Mouse (Mus musculus) midbrain, embryonic 14.5 days (tissue): ENCODE results near the gene Gm28230. TPM values are rescaled to one million over a fixed set of nuclear protein-coding genes. Genes with fewer than 3 reads are reported as not detected.
A peak's percentile ranks its signal among the peaks of the same experiment; 100 is the strongest.

Experiments used
- ATAC-seq: fragments of 200-750 bp; cut with Nextera tagmentation; 2 replicates; pipeline ENCODE4 v1.8.0; 2017; ENCODE audit warnings: moderate number of reproducible peaks, moderate library complexity; ENCODE audit not compliant: low FRiP score, low TSS enrichment
- DNase-seq: peaks from one replicate; pipeline ENCODE4 v3.0.0-alpha.2; 2015
- H3K27ac ChIP-seq: fragments of 300-500 bp; sonication (generic); replicated peaks from 2 replicates; pipeline ENCODE4 v1.5.1; 2014; ENCODE audit warnings: mild to moderate bottlenecking, low read depth, low read length, moderate library complexity
- H3K27me3 ChIP-seq: fragments of 300-500 bp; sonication (generic); 2 replicates; pipeline ENCODE4 v1.6.1; 2014; ENCODE audit warnings: low read length, control low read depth, mixed read lengths; ENCODE audit not compliant: control insufficient read depth, insufficient read depth
- H3K36me3 ChIP-seq: fragments of 300-500 bp; sonication (generic); 2 replicates; pipeline ENCODE4 v1.6.1; 2014; ENCODE audit warnings: low read length, control low read depth; ENCODE audit not compliant: control insufficient read depth, insufficient read depth
- H3K4me1 ChIP-seq: fragments of 300-500 bp; sonication (generic); 2 replicates; pipeline ENCODE4 v1.6.1; 2014; ENCODE audit warnings: mild to moderate bottlenecking, antibody characterized with exemption, low read length, control low read depth; ENCODE audit not compliant: control insufficient read depth, insufficient read depth
- H3K4me2 ChIP-seq: fragments of 300-500 bp; sonication (generic); 2 replicates; pipeline ENCODE4 v1.6.1; 2014; ENCODE audit warnings: mild to moderate bottlenecking, low read length, moderate library complexity
- H3K4me3 ChIP-seq: fragments of 300-500 bp; sonication (generic); replicated peaks from 2 replicates; pipeline ENCODE4 v1.5.1; 2014; ENCODE audit warnings: low read depth, low read length
- H3K9ac ChIP-seq: fragments of 300-500 bp; sonication (generic); replicated peaks from 2 replicates; pipeline ENCODE4 v1.6.1; 2014; ENCODE audit warnings: mild to moderate bottlenecking, low read length, moderate library complexity
- H3K9me3 ChIP-seq: fragments of 300-500 bp; sonication (generic); 2 replicates; pipeline ENCODE4 v1.6.1; 2016; ENCODE audit warnings: low read length, control low read depth, mixed read lengths; ENCODE audit not compliant: control insufficient read depth
- WGBS: fragments of 180-500 bp; shearing (Covaris S2); extraction: QIAGEN DNeasy Blood & Tissue Kit; methylation state at CpG from one replicate; pipeline ENCODE4 v1.1.7; 2014; 5-methylcytosine and 5-hydroxymethylcytosine counted together
- polyA plus RNA-seq: library from polyadenylated mRNA; unstranded; fragments of >200 nt; fragmentation: Nextera tagmentation; extraction: Ambion mirVana; gene quantifications from 2 replicates; pipeline ENCODE4 v1.2.1, GENCODE M21; 2014

Gm28230 gene
- polyA plus RNA-seq, 1 experiment from 2014 or later, result not detected

GRCm38 (mm10) chr2:74760146-74760545, 33.6 kb downstream of the Gm28230 start:
- peaks cover 87% of the 10 kb centered on the region for H3K27me3 ChIP-seq
- H3K9ac ChIP-seq, result no peak overlapping the region
- 0 out of 2 replicates have a peak, but pooled peaks cover 3% of the 10 kb centered on the region for H3K9me3 ChIP-seq
- H3K36me3 ChIP-seq, result no peaks in the 10 kb centered on the region
- WGBS, result 0% methylated on average over 1 of the region's 1 CpGs
- ATAC-seq (no peak), DNase-seq (no peak)
- no peak overlapping the region for H3K4me3 ChIP-seq
- H3K4me2 ChIP-seq, result no peak overlapping the region
- H3K4me1 ChIP-seq, result peaks cover 10% of the 10 kb centered on the region
- no peak overlapping the region for H3K27ac ChIP-seq

GRCm38 (mm10) chr2:74761941-74762340, 35.4 kb downstream of the Gm28230 start:
- Histone ChIP-seq H3K36me3 (no peaks in the 10 kb centered on the region), H3K9ac (no peak overlapping the region), H3K27ac (no peak overlapping the region), H3K9me3 (no peaks in the 10 kb centered on the region), H3K4me1 (peaks cover 10% of the 10 kb centered on the region), H3K4me3 (no peak overlapping the region), H3K4me2 (no peak overlapping the region), H3K27me3 (peaks cover 91% of the 10 kb centered on the region)
- WGBS, result 8% methylated on average over 13 of the region's 13 CpGs
- ATAC-seq (no peak), DNase-seq (no peak)

GRCm38 (mm10) chr2:74762522-74763244, 36.2 kb downstream of the Gm28230 start, which contains the start of gene Hoxd1:
TSS of gene Hoxd1 (plus strand) at chr2:74762980.
- Histone ChIP-seq H3K4me1 (peaks cover 10% of the 10 kb centered on the region), H3K27me3 (peaks cover 87% of the 10 kb centered on the region), H3K27ac (no peak within 1 kb of the TSS), H3K4me2 (peak within 1 kb of the TSS; percentile 86), H3K36me3 (no peaks in the 10 kb centered on the region), H3K9ac (peak within 1 kb of the TSS; percentile 31; the same call in 1 of the 2 replicates), H3K9me3 (no peaks in the 10 kb centered on the region), H3K4me3 (peak within 1 kb of the TSS; percentile 44)
- ATAC-seq, result peak; percentile 67; the same call in 1 of the 2 replicates
- WGBS, result under 1% methylated on average over 59 of the region's 61 CpGs
- DNase-seq, result peak; percentile 76

- DNase-seq (no peak), ATAC-seq (no peak; the same call in 1 of the 2 replicates)
- Histone ChIP-seq H3K27me3 (peaks cover 81% of the 10 kb centered on the region), H3K4me1 (peaks cover 10% of the 10 kb centered on the region), H3K4me3 (peak overlapping the region; percentile 44), H3K27ac (no peak overlapping the region), H3K9me3 (no peaks in the 10 kb centered on the region), H3K4me2 (peak overlapping the region; percentile 86), H3K36me3 (no peaks in the 10 kb centered on the region), H3K9ac (peak overlapping the region; percentile 31; the same call in 1 of the 2 replicates)
- WGBS, result 1% methylated on average over 46 of the region's 53 CpGs
These were observed 36.8 kb downstream of the Gm28230 start for GRCm38 (mm10) chr2:74763245-74763735.

GRCm38 (mm10) chr2:74763976-74764375, 37.4 kb downstream of the Gm28230 start:
- Histone ChIP-seq H3K4me2 (no peak overlapping the region), H3K36me3 (no peaks in the 10 kb centered on the region), H3K27ac (no peak overlapping the region), H3K9me3 (no peaks in the 10 kb centered on the region), H3K4me3 (no peak overlapping the region), H3K4me1 (peaks cover 10% of the 10 kb centered on the region), H3K27me3 (peaks cover 77% of the 10 kb centered on the region), H3K9ac (no peak overlapping the region)
- 58% methylated on average over 10 of the region's 10 CpGs for WGBS
- DNase-seq (no peak), ATAC-seq (no peak)

- ATAC-seq (no peak), DNase-seq (no peak)
- Histone ChIP-seq H3K27ac (no peak overlapping the region), H3K36me3 (no peaks in the 10 kb centered on the region), H3K27me3 (peaks cover 4% of the 10 kb centered on the region; the same call in 1 of the 2 replicates), H3K9ac (no peak overlapping the region), H3K4me2 (no peak overlapping the region), H3K4me1 (no peaks in the 10 kb centered on the region), H3K9me3 (no peaks in the 10 kb centered on the region), H3K4me3 (no peak overlapping the region)
- 88% methylated on average over 2 of the region's 2 CpGs for WGBS
These were observed 47.8 kb downstream of the Gm28230 start for GRCm38 (mm10) chr2:74774359-74774758.

- WGBS, result 64% methylated on average over 13 of the region's 13 CpGs
- Histone ChIP-seq H3K9ac (no peak overlapping the region), H3K4me1 (no peaks in the 10 kb centered on the region), H3K4me2 (no peak overlapping the region), H3K27ac (no peak overlapping the region), H3K36me3 (no peaks in the 10 kb centered on the region), H3K4me3 (no peak overlapping the region), H3K9me3 (no peaks in the 10 kb centered on the region), H3K27me3 (no peaks in the 10 kb centered on the region)
- ATAC-seq (no peak), DNase-seq (no peak)
These were observed 51.2 kb downstream of the Gm28230 start for GRCm38 (mm10) chr2:74777536-74778275.

- no peak overlapping the region for H3K4me2 ChIP-seq
- 91% methylated on average over 5 of the region's 5 CpGs for WGBS
- no peak for ATAC-seq
These were observed 54.9 kb downstream of the Gm28230 start for GRCm38 (mm10) chr2:74781386-74781785.

More at GRCm38 (mm10) chr2:74781386-74781785, 54.9 kb downstream of the Gm28230 start:
- no peak for DNase-seq
- no peak overlapping the region for H3K4me3 ChIP-seq
- no peak overlapping the region for H3K9ac ChIP-seq
- H3K27me3 ChIP-seq, result no peaks in the 10 kb centered on the region
- H3K36me3 ChIP-seq, result no peaks in the 10 kb centered on the region
- no peaks in the 10 kb centered on the region for H3K9me3 ChIP-seq
- no peaks in the 10 kb centered on the region for H3K4me1 ChIP-seq
- H3K27ac ChIP-seq, result no peak overlapping the region
